Mouse (Mus musculus) frontal cortex, adult 2 months (tissue): ENCODE measurements at regions not wholly inside any gene's neighbourhood (a gene's known extent, or its start where the extent isn't known, plus 50 kb on each side); places are given as distances from the start of the nearest gene placed in this dataset.

ENCODE experiments used
- DNase-seq, 2 experiments: peaks; one replicate each; pipeline ENCODE4 v3.0.0; 2022; ENCODE audit warnings: low spot score in 1 of 2; ENCODE audit errors: extremely low spot score in 1 of 2

GRCm38 (mm10) chr2:61113916-61114315, 150.9 kb upstream of the Rbms1 start:
- DNase-seq: no peak

- no peak for DNase-seq
These were observed 147.6 kb upstream of the Rbms1 start for GRCm38 (mm10) chr2:61110591-61110990.

GRCm38 (mm10) chr2:61109564-61109963, 146.6 kb upstream of the Rbms1 start:
- peak in 1 of 2 experiments; percentile 3 for DNase-seq

- DNase-seq: no peak
These were observed 142.2 kb upstream of the Rbms1 start for GRCm38 (mm10) chr2:61105169-61105568.

- no peak for DNase-seq
These were observed 137.9 kb upstream of the Rbms1 start for GRCm38 (mm10) chr2:61100854-61101253.

- DNase-seq: no peak
These were observed 125.5 kb upstream of the Rbms1 start for GRCm38 (mm10) chr2:61088501-61088900.

GRCm38 (mm10) chr2:61084835-61085234, 121.8 kb upstream of the Rbms1 start:
- DNase-seq: no peak

GRCm38 (mm10) chr2:61083100-61083499, 120.1 kb upstream of the Rbms1 start:
- DNase-seq: no peak

- no peak for DNase-seq
These were observed 119.6 kb upstream of the Rbms1 start for GRCm38 (mm10) chr2:61082640-61083039.

GRCm38 (mm10) chr2:61080006-61080405, 117.0 kb upstream of the Rbms1 start:
- DNase-seq: peak in 1 of 2 experiments; percentile 4

GRCm38 (mm10) chr2:61071025-61071424, 108.0 kb upstream of the Rbms1 start:
- no peak for DNase-seq

- no peak for DNase-seq
These were observed 104.9 kb upstream of the Rbms1 start for GRCm38 (mm10) chr2:61067877-61068276.

- no peak for DNase-seq
These were observed 99.1 kb upstream of the Rbms1 start for GRCm38 (mm10) chr2:61062125-61062524.

GRCm38 (mm10) chr2:61060906-61061305, 97.9 kb upstream of the Rbms1 start:
- no peak for DNase-seq

GRCm38 (mm10) chr2:61058545-61059235, 95.7 kb upstream of the Rbms1 start:
- peak in 1 of 2 experiments; percentile 7 for DNase-seq

GRCm38 (mm10) chr2:61052296-61052695, 89.3 kb upstream of the Rbms1 start:
- DNase-seq: no peak

GRCm38 (mm10) chr2:61051808-61052207, 88.8 kb upstream of the Rbms1 start:
- no peak for DNase-seq

GRCm38 (mm10) chr2:61046111-61046767, 83.2 kb upstream of the Rbms1 start:
- DNase-seq: no peak

GRCm38 (mm10) chr2:61045467-61045866, 82.5 kb upstream of the Rbms1 start:
- no peak for DNase-seq

- DNase-seq: no peak
These were observed 69.9 kb upstream of the Rbms1 start for GRCm38 (mm10) chr2:61032920-61033319.

- no peak for DNase-seq
These were observed 66.7 kb upstream of the Rbms1 start for GRCm38 (mm10) chr2:61029706-61030105.

GRCm38 (mm10) chr2:61028578-61028977, 65.6 kb upstream of the Rbms1 start:
- no peak for DNase-seq
